Mouse (Mus musculus): ENCODE data around the gene Olfr665. TPM values are rescaled to one million over a fixed set of nuclear protein-coding genes. Genes with fewer than 3 reads are reported as not detected.

Gene Olfr665
- polyA plus RNA-seq, 1 experiment: not detected

DNA sequence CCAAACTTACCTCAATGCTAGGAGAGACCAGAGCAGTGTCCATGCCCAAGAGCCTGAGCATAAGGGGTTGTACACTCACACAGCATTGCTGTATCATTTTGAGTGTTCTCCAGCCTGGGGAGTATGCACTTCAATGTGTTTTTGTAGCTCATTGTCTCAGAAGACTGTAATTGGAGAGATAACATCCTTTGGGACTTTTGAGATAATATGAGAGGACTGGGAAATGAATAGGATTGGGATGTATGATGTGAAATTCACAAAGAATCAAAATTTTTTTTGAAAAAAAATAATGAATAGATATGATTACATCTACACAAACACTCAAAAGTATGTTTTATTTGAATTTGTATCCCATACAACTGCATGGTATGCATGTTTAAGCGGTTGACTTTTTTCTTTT is 50.1 kb downstream of the Olfr665 start, which contains the start of gene Olfr668:
Olfr668 (minus strand) TSS at position 101 of the 400 bp plus-strand sequence.
- TF ChIP-seq CTCF (IDR thresholded peaks at IDR 0.05; ENCODE audit: borderline replicate concordance, insufficient read depth, low read length) (no peak), POLR2A (IDR thresholded peaks at IDR 0.05; ENCODE audit: low read depth, low read length) (no peak)
- Histone ChIP-seq H3K4me1 (ENCODE audit: control insufficient read depth, insufficient read depth, low read length) (no peaks in the 10 kb centered on the region), H3K27ac (ENCODE audit: insufficient read depth, low read length) (no peak within 1 kb of the TSS), H3K4me3 (ENCODE audit: insufficient read depth, low read length) (no peak within 1 kb of the TSS)

Other genes starting within 250 kb of the Olfr665 start
- not detected in 2 replicates for gene Olfr658, start 230.7 kb upstream of the Olfr665 start, polyA plus RNA-seq (2011; ENCODE audit: insufficient read length, low read depth, missing spikeins)
- not detected in 2 replicates for gene Olfr659, start 211.3 kb upstream of the Olfr665 start, polyA plus RNA-seq (2011; ENCODE audit: insufficient read length, low read depth, missing spikeins)
- not detected in 2 replicates for gene Olfr661, start 191.5 kb upstream of the Olfr665 start, polyA plus RNA-seq (2011; ENCODE audit: insufficient read length, low read depth, missing spikeins)
- not detected in 2 replicates for gene Usp17le, start 100.6 kb upstream of the Olfr665 start, polyA plus RNA-seq (2011; ENCODE audit: insufficient read length, low read depth, missing spikeins)
- not detected in 2 replicates for gene Usp17lb, start 35.4 kb upstream of the Olfr665 start, polyA plus RNA-seq (2011; ENCODE audit: insufficient read length, low read depth, missing spikeins)
- not detected in 2 replicates for gene Usp17la, start 21.0 kb upstream of the Olfr665 start, polyA plus RNA-seq (2011; ENCODE audit: insufficient read length, low read depth, missing spikeins)
- not detected in 2 replicates for gene Olfr666, start 17.9 kb downstream of the Olfr665 start, polyA plus RNA-seq (2011; ENCODE audit: insufficient read length, low read depth, missing spikeins)
- gene Olfr667, start 43.5 kb downstream of the Olfr665 start, polyA plus RNA-seq (2011; ENCODE audit: insufficient read length, low read depth, missing spikeins): not detected in 2 replicates
- not detected in 2 replicates for gene Olfr668, start 50.0 kb downstream of the Olfr665 start, polyA plus RNA-seq (2011; ENCODE audit: insufficient read length, low read depth, missing spikeins)
- not detected in 2 replicates for gene Olfr669, start 56.2 kb downstream of the Olfr665 start, polyA plus RNA-seq (2011; ENCODE audit: insufficient read length, low read depth, missing spikeins)
- not detected in 2 replicates for gene Olfr670, start 84.6 kb downstream of the Olfr665 start, polyA plus RNA-seq (2011; ENCODE audit: insufficient read length, low read depth, missing spikeins)
- not detected in 2 replicates for gene Olfr671, start 101.1 kb downstream of the Olfr665 start, polyA plus RNA-seq (2011; ENCODE audit: insufficient read length, low read depth, missing spikeins)
- not detected in 2 replicates for gene Olfr672, start 124.0 kb downstream of the Olfr665 start, polyA plus RNA-seq (2011; ENCODE audit: insufficient read length, low read depth, missing spikeins)
- gene Olfr675, start 150.4 kb downstream of the Olfr665 start, polyA plus RNA-seq (2011; ENCODE audit: insufficient read length, low read depth, missing spikeins): not detected in 2 replicates
- not detected in 2 replicates for gene Olfr676, start 154.7 kb downstream of the Olfr665 start, polyA plus RNA-seq (2011; ENCODE audit: insufficient read length, low read depth, missing spikeins)
- gene Olfr677, start 173.3 kb downstream of the Olfr665 start, polyA plus RNA-seq (2011; ENCODE audit: insufficient read length, low read depth, missing spikeins): not detected in 2 replicates
- not detected in 2 replicates for gene Olfr678, start 186.4 kb downstream of the Olfr665 start, polyA plus RNA-seq (2011; ENCODE audit: insufficient read length, low read depth, missing spikeins)
- not detected in 2 replicates for gene Olfr679, start 203.2 kb downstream of the Olfr665 start, polyA plus RNA-seq (2011; ENCODE audit: insufficient read length, low read depth, missing spikeins)
- not detected in 2 replicates for gene Olfr680-ps1, start 214.8 kb downstream of the Olfr665 start, polyA plus RNA-seq (2011; ENCODE audit: insufficient read length, low read depth, missing spikeins)
- gene Olfr681, start 238.8 kb downstream of the Olfr665 start, polyA plus RNA-seq (2011; ENCODE audit: insufficient read length, low read depth, missing spikeins): not detected in 2 replicates